Mouse (Mus musculus): ENCODE data around the gene Ulk4.
A peak's percentile ranks its signal among the peaks of the same experiment; 100 is the strongest.

GRCm38 (mm10) chr9:121162789-121163188, 114.2 kb downstream of the Ulk4 start:
- TF ChIP-seq CTCF (IDR thresholded peaks at IDR 0.05; ENCODE audit: low read depth) (peak; percentile 45; the same call in 1 of the 2 replicates), EP300 (IDR thresholded peaks at IDR 0.05; ENCODE audit: low read depth) (no peak)
